Mouse (Mus musculus): ENCODE measurements around the gene Slc41a2. TPM values are rescaled to one million over a fixed set of nuclear protein-coding genes. Genes with fewer than 3 reads are reported as not detected.

Gene Slc41a2
- total and polyA plus RNA-seq, 3 experiments, result 0.17 TPM; not detected in 2

GRCm38 (mm10) chr10:83345693-83346358 is 8.1 kb upstream of the Slc41a2 start:
- dilution Hi-C loops (cut with MboI; ENCODE audit: extremely low pct_ligation_motif_present, extremely low pct_unique_long_range_greater_than_20kb, low sequenced_read_pairs) (no loop called here), in situ Hi-C loops (cut with MboI; ENCODE audit: low pct_ligation_motif_present, low pct_unique_long_range_greater_than_20kb, low sequenced_read_pairs) (no loop called here)
- no peak overlapping the region for H3K9ac ChIP-seq (ENCODE audit: insufficient read depth, low read depth)
- no peaks in the 10 kb centered on the region for H3K36me3 ChIP-seq (replicated peaks in 1 of 2; ENCODE audit: control insufficient read depth in 1 of 2, insufficient read depth in 1 of 2, low read length in 1 of 2)
- TF ChIP-seq MAFK (IDR thresholded peaks at IDR 0.05; ENCODE audit: insufficient replicate concordance, low read length) (no peak), CHD2 (IDR thresholded peaks at IDR 0.05; ENCODE audit: low read length) (no peak), NELFE (IDR thresholded peaks at IDR 0.05; ENCODE audit: low read depth, low read length) (no peak), KAT2A (IDR thresholded peaks at IDR 0.05; ENCODE audit: insufficient replicate concordance, low read length) (no peak), RCOR1 (conservative IDR thresholded peaks at IDR 0.05; ENCODE audit: low read depth, low read length) (no peak), EP300 (IDR thresholded peaks at IDR 0.05; ENCODE audit: low read length) (no peak), CTCF (conservative IDR thresholded peaks at IDR 0.05 in 1 of 2, IDR thresholded peaks at IDR 0.05 in 1 of 2; ENCODE audit: low read depth in 2 of 2, low read length in 2 of 2) (no peak), RAD21 (IDR thresholded peaks at IDR 0.05; ENCODE audit: low read depth, low read length) (no peak), USF1 (IDR thresholded peaks at IDR 0.05; ENCODE audit: low read depth, low read length) (no peak), HCFC1 (IDR thresholded peaks at IDR 0.05; ENCODE audit: low read depth, low read length) (no peak), ELF1 (IDR thresholded peaks at IDR 0.05; ENCODE audit: low read depth, low read length) (no peak), UBTF (IDR thresholded peaks at IDR 0.05; ENCODE audit: low read depth, low read length) (no peak), MYC (IDR thresholded peaks at IDR 0.05; ENCODE audit: low read depth, low read length) (no peak), ZKSCAN1 (IDR thresholded peaks at IDR 0.05; ENCODE audit: borderline replicate concordance, low read depth, low read length) (no peak), JUND (conservative IDR thresholded peaks at IDR 0.05; ENCODE audit: low read depth, low read length) (no peak), GABPA (IDR thresholded peaks at IDR 0.05; ENCODE audit: insufficient replicate concordance, low read depth, low read length) (no peak), CHD1 (IDR thresholded peaks at IDR 0.05; ENCODE audit: low read depth, low read length) (no peak)
- H3K4me1 ChIP-seq (ENCODE audit: control insufficient read depth in 1 of 2, insufficient read depth in 2 of 2), result peaks cover 0 to 15% of the 10 kb centered on the region in 2 experiments; a peak in 1 of 4 replicates
- H3K4me2 ChIP-seq (ENCODE audit: insufficient read depth, low read depth, poor library complexity, severe bottlenecking), result no peak overlapping the region
- no peak overlapping the region for H3K27ac ChIP-seq (ENCODE audit: insufficient read depth, low read depth)
- no peaks in the 10 kb centered on the region for H3K27me3 ChIP-seq (replicated peaks)
- no peaks in the 10 kb centered on the region for H3K9me3 ChIP-seq (replicated peaks; ENCODE audit: low read length)
- no peaks in the 10 kb centered on the region for H3K79me2 ChIP-seq (replicated peaks; ENCODE audit: control insufficient read depth, extremely low read depth, insufficient read depth, poor library complexity, severe bottlenecking)
- DNase-seq (ENCODE audit: extremely low read depth), result no peak
- no peak overlapping the region for H3K4me3 ChIP-seq (replicated peaks in 1 of 3; ENCODE audit: low read depth in 2 of 3, low read length in 2 of 3, poor library complexity in 1 of 3)

- Histone ChIP-seq H3K4me3 (replicated peaks in 1 of 3; ENCODE audit: low read depth in 2 of 3, low read length in 2 of 3, poor library complexity in 1 of 3) (no peak overlapping the region), H3K4me1 (ENCODE audit: control insufficient read depth in 1 of 2, insufficient read depth in 2 of 2) (peaks cover 0 to 11% of the 10 kb centered on the region in 2 experiments; a peak in 1 of 4 replicates), H3K27ac (ENCODE audit: insufficient read depth, low read depth) (no peak overlapping the region), H3K36me3 (replicated peaks in 1 of 2; ENCODE audit: control insufficient read depth in 1 of 2, insufficient read depth in 1 of 2, low read length in 1 of 2) (no peaks in the 10 kb centered on the region), H3K9me3 (replicated peaks; ENCODE audit: low read length) (no peaks in the 10 kb centered on the region), H3K4me2 (ENCODE audit: insufficient read depth, low read depth, poor library complexity, severe bottlenecking) (no peak overlapping the region), H3K79me2 (replicated peaks; ENCODE audit: control insufficient read depth, extremely low read depth, insufficient read depth, poor library complexity, severe bottlenecking) (no peaks in the 10 kb centered on the region), H3K27me3 (replicated peaks) (peaks cover 6% of the 10 kb centered on the region), H3K9ac (ENCODE audit: insufficient read depth, low read depth) (no peak overlapping the region)
- in situ Hi-C loops (cut with MboI; ENCODE audit: low pct_ligation_motif_present, low pct_unique_long_range_greater_than_20kb, low sequenced_read_pairs), result no loop called here
- TF ChIP-seq USF2 (conservative IDR thresholded peaks at IDR 0.05; ENCODE audit: low read depth, low read length) (no peak), ZKSCAN1 (IDR thresholded peaks at IDR 0.05; ENCODE audit: borderline replicate concordance, low read depth, low read length) (no peak), MAZ (IDR thresholded peaks at IDR 0.05; ENCODE audit: low read depth, low read length) (no peak)
- no peak for DNase-seq (ENCODE audit: extremely low read depth)
- dilution Hi-C loops (cut with MboI; ENCODE audit: extremely low pct_ligation_motif_present, extremely low pct_unique_long_range_greater_than_20kb, low sequenced_read_pairs), result no loop called here
Observed at GRCm38 (mm10) chr10:83343828-83344685, 6.4 kb upstream of the Slc41a2 start.

All from CH12.LX (cell line).